Mouse (Mus musculus): ENCODE results near the gene Ttc28.

- TF ChIP-seq GATA1 (IDR thresholded peaks at IDR 0.05; ENCODE audit: borderline replicate concordance, low read length) (no peak), FLI1 (IDR thresholded peaks at IDR 0.05; ENCODE audit: low read length) (no peak)
These were observed 325.5 kb downstream of the Ttc28 start for GRCm38 (mm10) chr5:111204976-111205586.
